Mouse (Mus musculus) T-helper 1 cell (primary cell): Measurements from ENCODE around the gene Ccdc71l.

ENCODE experiments used
- in situ Hi-C: fragments of 300-600 bp; cut with MboI, MseI; formaldehyde crosslinking; loops from one replicate; pipeline ENCODE4 v1.15.1; 2025; ENCODE audit warnings: high pct_unique_total_duplicates

The Ccdc71l gene

DNA sequence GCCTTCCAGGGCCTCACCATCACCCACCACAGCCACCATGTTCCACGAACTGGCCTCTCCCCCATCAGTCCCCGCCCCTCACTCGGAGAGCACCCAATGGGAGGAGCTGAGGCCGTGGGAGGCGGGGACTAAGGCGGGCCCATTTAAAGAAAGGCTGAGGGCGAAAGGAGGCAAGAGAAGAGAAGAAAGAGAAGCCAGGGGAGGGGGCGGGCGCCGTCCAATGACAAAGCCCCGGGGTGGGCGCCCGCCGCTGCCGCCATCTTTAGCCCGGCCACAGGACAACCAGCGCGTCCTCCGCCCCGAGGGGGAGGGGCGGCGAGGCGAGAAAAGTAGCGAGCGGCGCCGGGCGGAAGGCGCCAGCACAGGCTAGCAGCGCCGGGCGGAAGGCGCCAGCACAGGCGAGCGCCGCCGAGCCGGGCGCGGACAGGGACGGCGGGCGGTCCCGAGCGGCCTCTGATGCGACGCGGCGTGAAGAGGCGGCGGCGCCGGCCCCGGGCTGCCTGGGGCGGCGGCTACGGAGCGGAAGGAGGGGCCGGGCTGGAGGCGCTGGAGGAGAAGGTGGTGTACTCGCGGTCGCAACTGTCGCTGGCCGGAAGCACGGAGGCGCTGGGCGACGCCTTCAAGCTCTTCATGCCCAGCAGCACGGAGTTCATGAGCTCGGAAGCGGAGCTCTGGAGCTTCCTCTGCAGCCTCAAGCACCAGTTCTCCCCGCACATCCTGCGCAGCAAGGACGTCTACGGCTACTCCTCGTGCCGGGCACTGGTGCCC lies at the start of gene Ccdc71l:
Gene Ccdc71l, plus strand, starts transcription at position 177 of the 768 bp plus-strand sequence.
- in situ Hi-C loops = loop anchor here (5.0 kb wide), 1 partner anchor 41 kb away; no protein-coding TSS in a partner anchor

DNA sequence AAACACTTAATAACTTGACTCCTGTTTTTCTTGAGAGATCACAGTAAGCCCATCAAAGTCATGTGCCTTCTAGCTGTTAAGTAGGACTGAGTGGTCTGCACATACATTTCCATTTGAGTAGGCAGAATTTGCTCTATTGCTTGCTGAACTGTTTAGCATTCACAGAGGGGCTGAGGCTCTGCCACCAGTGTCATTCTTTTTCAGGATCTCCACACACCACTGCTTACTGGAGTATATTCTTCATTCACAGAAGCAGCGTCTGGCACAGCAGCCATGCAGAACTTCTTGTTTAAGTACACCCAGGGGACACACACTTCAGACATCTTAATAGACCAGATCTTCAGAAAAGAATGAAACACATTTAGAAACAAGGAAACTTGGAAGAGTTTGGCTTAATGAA lies 39.4 kb upstream of the Ccdc71l start:
- in situ Hi-C loops = loop anchor here (5.0 to 10.0 kb wide), 2 partner anchors 38 to 966 kb away; partner anchors contain the start of gene Ccdc71l

DNA sequence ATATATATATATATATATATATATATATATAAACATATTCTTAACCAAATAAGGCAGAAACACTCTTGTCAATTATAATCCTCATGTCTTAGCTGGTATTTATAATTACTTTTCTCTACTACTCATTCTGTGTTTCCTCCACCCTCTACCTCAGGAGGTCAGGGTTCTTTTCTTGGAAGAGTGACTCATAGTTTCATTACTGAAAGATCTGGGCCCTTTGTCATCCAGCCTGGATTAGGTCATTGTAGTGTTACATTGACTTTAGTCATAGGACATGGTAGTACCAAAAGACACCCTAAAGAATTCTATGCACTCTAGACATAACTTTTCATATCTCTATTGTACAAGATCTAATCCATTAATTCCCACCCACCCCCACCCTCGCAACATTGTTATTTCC lies 35.0 kb upstream of the Ccdc71l start:
- in situ Hi-C loops = no loop called here

DNA sequence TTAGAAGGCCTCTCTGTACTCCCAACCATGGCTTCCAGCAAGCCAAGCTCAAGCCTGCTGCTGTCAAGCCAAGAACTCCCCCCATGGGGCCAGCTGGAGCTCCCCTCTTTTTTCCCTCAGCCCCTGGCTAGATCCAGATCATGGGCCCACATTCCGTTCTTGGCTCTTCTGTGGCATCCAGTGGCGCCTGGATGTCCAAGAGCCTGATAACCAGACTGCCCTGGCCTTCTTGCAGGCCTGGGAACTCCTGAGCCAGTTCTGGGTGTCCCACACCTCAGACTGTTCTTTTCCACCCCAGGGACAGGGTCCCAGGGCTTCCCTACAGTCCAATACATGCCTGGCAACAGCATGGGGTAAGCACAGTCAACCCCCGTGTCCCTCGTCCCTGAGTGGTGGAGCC lies 32.4 kb upstream of the Ccdc71l start:
- in situ Hi-C loops = loop anchor here (5.0 kb wide), 1 partner anchor 54 kb away; no protein-coding TSS in a partner anchor

DNA sequence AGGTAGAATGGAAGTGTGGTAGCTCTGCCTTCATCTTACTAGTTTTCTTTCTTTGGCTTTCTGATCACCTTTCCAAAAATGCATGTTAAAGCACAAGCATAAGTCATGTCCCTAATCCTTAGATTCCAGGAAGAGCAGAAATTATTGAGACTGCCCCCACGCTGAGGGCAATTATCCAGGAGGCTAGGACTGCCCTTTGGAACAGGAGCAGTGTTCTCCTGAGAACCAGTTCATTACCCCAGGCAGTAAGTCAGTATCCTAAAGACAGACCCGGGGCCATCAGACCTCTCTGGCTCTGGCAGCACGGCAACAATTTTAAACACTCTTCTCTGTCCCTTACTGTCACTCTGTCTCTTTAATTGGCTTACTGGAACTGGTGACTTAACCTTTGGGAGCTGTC lies 30.0 kb upstream of the Ccdc71l start:
- in situ Hi-C loops = loop anchor here (5.0 kb wide), 1 partner anchor 56 kb away; no protein-coding TSS in a partner anchor

DNA sequence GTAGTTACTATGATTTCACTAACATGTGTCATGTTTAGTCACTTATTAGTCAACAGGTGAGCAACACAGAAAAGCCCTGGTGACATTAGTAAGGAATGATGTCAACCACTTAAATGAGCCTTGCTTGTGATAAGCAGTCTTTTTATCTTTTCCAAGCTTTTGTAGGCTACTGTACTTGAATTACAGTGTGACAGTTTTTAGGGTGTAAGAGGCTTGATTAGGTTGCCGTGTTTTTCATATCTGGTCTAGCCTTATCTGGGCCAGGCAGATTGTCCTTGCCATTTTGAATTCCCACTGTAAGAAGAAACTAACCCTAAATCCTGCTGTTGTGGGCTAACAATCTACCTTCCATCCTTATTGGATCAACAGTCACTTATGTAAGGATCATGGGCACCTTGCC lies 26.6 kb upstream of the Ccdc71l start:
- in situ Hi-C loops = no loop called here

DNA sequence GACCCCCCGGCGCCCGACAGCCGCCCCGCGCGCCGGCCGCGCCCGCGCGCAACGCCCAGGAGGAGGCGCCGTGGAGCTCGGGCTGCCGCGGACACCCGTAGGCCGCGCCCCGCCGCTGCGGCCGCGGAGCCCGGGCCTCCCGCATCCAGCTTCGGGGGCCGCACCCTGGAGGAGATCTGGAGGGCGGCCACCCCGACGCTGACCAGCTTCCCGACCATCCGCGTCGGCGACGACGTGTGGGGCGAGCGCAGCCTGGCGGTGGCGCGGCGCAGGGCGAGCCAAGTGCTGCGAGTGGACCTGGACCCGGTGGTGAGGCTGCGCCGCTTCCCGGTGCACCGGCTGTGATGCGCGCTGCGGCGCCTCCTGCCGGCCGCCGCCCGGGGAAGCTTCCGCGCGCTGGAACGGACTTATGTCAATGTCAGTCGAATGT lies 807 bp downstream of the Ccdc71l start:
- in situ Hi-C loops = loop anchor here (5.0 kb wide), 1 partner anchor 42 kb away; no protein-coding TSS in a partner anchor

DNA sequence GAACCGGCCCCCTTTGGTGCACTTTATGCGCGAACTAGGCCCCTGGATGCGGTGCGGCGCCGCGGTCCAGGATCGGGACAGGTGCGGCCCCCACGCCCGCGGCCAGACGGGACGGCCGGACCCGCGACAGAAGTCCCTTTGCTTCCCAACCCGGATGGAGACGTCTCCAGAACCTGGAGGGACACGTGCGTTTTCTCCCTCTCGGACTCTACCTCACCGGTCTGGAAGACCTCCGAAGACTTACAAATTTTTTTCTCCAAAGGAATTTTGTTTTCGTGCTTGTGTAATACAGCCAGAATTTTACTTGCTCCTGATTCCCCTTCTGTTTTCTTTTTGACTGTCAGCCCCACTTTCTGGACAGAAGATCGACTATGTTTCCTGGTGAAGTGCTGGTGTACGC lies 1.2 kb downstream of the Ccdc71l start:
- in situ Hi-C loops = loop anchor here (5.0 kb wide), 2 partner anchors 42 to 87 kb away; no protein-coding TSS in a partner anchor

DNA sequence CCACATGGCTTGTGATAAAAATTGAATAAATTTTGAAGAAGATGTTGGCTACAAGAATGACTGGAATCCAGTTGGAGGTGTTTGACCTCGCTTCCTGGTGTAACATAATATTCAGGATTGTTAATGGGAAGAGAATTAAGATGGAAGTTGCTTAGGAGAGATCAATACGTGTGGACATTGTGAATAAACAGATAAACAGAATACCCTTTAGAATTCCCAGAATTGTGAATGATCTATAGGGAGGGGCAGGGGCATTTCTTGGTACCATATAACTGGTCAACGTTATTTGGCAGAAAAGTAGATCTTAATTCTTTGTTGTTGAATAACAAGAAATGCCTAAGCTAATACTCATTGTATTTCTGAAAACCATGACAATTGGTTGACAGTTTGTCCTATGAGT lies 2.0 kb downstream of the Ccdc71l start:
- in situ Hi-C loops = loop anchor here (5.0 kb wide), 1 partner anchor 88 kb away; no protein-coding TSS in a partner anchor

DNA sequence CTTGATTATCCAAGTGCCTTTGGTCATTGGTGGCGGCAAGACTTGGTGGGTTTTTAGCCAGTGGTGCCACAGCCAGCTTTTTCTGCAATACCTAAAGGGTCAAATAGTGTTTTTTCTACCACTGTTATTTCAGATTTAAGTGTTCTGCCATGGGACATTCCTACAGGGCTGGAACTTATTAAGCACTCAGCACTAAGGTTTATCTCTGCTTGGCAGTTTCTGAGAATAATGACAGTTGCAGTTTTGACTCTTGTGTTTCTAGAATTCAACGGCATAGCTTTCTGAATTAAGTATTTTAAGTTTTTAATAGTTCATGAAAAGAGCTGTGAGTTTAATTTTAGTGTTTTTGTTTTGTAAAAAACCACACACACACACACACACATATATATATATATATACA lies 2.5 kb downstream of the Ccdc71l start:
- in situ Hi-C loops = loop anchor here (5.0 kb wide), 1 partner anchor 89 kb away; no protein-coding TSS in a partner anchor

DNA sequence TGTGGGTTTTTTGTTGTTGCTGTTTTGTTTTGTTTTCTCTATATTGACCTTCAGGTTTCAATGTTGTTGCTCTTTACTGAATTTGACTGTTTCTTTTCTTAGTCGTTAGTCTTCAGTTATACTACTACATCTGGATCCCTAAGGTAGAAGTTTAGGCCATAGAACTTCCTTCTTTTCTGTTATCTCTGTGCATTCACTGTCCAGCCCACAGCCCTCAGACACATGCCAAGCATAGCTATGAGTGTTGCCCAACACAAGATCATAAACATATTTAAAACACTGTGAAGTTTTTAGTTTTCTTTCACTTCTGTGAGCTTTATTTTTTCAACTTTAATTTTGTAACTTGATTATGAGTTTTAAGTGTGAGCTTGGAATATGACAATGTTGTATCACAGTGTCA lies 41.0 kb downstream of the Ccdc71l start:
- in situ Hi-C loops = no loop called here

DNA sequence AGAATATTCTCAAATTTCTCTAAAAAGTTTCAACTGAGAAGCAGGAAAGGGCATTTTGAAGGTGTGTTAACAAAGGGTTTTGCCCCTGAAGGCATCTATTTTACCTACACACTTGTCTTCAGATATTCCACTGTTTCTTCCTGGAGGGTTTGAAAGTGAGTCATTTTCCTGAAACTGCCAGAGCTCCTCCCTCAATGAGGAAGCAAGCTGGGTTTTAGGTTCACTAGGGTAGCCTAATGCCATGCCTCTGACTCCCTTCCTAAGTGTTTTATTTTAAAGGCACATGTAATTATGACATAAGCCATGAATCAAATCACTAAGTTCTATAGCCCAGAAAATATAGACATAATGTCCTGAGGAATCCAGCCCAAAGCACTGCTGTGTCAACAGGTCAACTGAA lies 49.3 kb downstream of the Ccdc71l start:
- in situ Hi-C loops = loop anchor here (10.0 kb wide), 1 partner anchor 247 kb away; no protein-coding TSS in a partner anchor

DNA sequence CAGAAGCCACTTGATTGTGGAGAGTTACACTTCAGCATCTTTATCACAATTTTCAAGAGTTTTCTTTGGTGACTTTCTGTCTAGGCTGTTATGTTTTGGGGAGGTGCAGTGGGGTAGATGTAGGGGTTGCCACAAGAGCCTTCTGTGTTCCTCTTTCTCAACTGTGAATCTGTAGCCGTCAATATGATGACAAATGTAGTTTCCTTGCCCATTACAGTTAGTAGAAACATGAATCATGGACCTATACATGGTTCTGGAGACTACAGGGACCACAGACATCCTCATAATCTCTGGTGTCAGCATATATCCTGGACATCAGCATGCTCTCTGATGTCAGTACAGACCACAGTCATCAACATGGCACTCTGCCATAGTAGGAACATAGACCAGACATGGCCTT lies 52.5 kb downstream of the Ccdc71l start:
- in situ Hi-C loops = no loop called here
